In the genomic region with DNA sequence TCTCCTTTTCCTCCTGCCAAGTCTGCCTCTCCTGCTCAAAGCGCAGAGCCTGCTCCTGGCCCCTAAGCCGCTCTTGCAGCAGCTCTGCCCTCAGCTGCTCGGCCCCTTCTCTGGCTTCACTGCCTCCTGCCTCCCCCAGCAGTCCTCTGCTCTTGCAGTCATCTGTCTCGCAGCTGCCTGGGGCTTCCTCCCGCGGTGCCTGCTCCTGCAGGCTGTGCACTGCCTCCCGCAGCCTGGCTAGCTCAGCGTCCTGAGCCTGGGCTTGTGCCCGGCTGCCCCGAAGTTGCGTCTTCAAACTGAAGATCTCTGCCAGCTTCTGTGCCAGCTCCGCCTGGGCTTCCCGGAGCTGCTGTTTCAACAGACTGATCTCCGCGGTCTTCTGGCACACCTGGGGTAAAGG, we compare ENCODE assay signal across 10 mouse cellular contexts. TPM values are rescaled to one million over a fixed set of nuclear protein-coding genes. Genes with fewer than 3 reads are reported as not detected.
A peak's percentile ranks its signal among the peaks of the same experiment; 100 is the strongest.
DNase-seq lines count a peak whose midpoint lies in the region; ATAC-seq and TF ChIP-seq lines count a peak whose summit lies in the region.
"Had no signal": no experiment of that assay in that cellular context is flagged by ENCODE, and none has a peak within 500 bp of the region (broad histone marks: within the 10 kb centered on the region; RNA-seq: fewer than 3 reads in every experiment).

No protein-coding gene starts in this region.

- peaks cover 31% of the 10 kb centered on the region for H3K4me1 ChIP-seq in heart, embryonic 13.5 days
- H3K4me1 ChIP-seq in testis, adult 2 months (ENCODE audit: control insufficient read depth, insufficient read depth, low read length), result peaks cover 11% of the 10 kb centered on the region
- H3K4me1 ChIP-seq in limb, embryonic 10.5 days, result peaks cover 56% of the 10 kb centered on the region
- H3K4me1 ChIP-seq in forebrain, embryonic 11.5 days (replicated peaks; ENCODE audit: control insufficient read depth, insufficient read depth, low read length), result peaks cover 3% of the 10 kb centered on the region; the same call in 1 of the 2 replicates

- peaks cover 18% of the 10 kb centered on the region; the same call in 1 of the 2 replicates for H3K27me3 ChIP-seq in heart, embryonic 13.5 days (replicated peaks)
- H3K27me3 ChIP-seq in testis, adult 2 months (ENCODE audit: control insufficient read depth, insufficient read depth, low read length), result no peaks in the 10 kb centered on the region
- H3K27me3 ChIP-seq in limb, embryonic 10.5 days (ENCODE audit: low read depth, poor library complexity, severe bottlenecking), result no peaks in the 10 kb centered on the region
- H3K27me3 ChIP-seq in forebrain, embryonic 11.5 days (ENCODE audit: control insufficient read depth, insufficient read depth, low read length), result no peaks in the 10 kb centered on the region

- no peak for DNase-seq in heart, adult 9 months (ENCODE audit: low spot score in 2 of 2)
- DNase-seq in testis, postnatal 10 days (ENCODE audit: low spot score), result no peak
- DNase-seq in limb, embryonic 10.5 days (ENCODE audit: low spot score), result no peak
- DNase-seq in Muller cell, postnatal 12 days (ENCODE audit: inconsistent ontology term), result no peak
- no peak for DNase-seq in layer of hippocampus, adult 9-10 months (ENCODE audit: low spot score)
- no peak for DNase-seq in forebrain, embryonic 11.5 days (ENCODE audit: low spot score)

- no peak for TF ChIP-seq POLR2A in testis, adult 2 months (IDR thresholded peaks at IDR 0.05; ENCODE audit: control insufficient read depth, low read depth, low read length)

- no peak overlapping the region; the same call in 1 of the 2 replicates for H3K4me3 ChIP-seq in heart, embryonic 13.5 days
- no peak overlapping the region for H3K4me3 ChIP-seq in testis, adult 2 months (ENCODE audit: control insufficient read depth, low read depth, low read length)
- no peak overlapping the region for H3K4me3 ChIP-seq in limb, embryonic 10.5 days
- H3K4me3 ChIP-seq in forebrain, embryonic 11.5 days (ENCODE audit: low read depth, low read length), result no peak overlapping the region
- H3K4me3 ChIP-seq: erythroblast, embryonic 14.5 days had no signal

- H3K4me2 ChIP-seq in heart, embryonic 13.5 days, result peak overlapping the region; percentile 40
- no peak overlapping the region for H3K4me2 ChIP-seq in forebrain, embryonic 11.5 days (ENCODE audit: low read depth, low read length, severe bottlenecking)

- H3K9me3 ChIP-seq in heart, embryonic 13.5 days, result no peaks in the 10 kb centered on the region
- H3K9me3 ChIP-seq in limb, embryonic 10.5 days (replicated peaks), result no peaks in the 10 kb centered on the region
- no peaks in the 10 kb centered on the region for H3K9me3 ChIP-seq in forebrain, embryonic 11.5 days (ENCODE audit: control insufficient read depth, low read length)

- ATAC-seq in heart, embryonic 13.5 days (ENCODE audit: extremely low read depth, insufficient number of reproducible peaks, low FRiP score, low TSS enrichment), result no peak
- ATAC-seq in forebrain, embryonic 11.5 days (replicated peaks; ENCODE audit: low FRiP score), result no peak

- no peak overlapping the region for H3K9ac ChIP-seq in heart, embryonic 13.5 days
- no peak overlapping the region for H3K9ac ChIP-seq in forebrain, embryonic 11.5 days (ENCODE audit: low read length)
- H3K9ac ChIP-seq: liver, embryonic 14.5 days had no signal

- H3K36me3 ChIP-seq in heart, embryonic 13.5 days, result peaks cover 31% of the 10 kb centered on the region
- no peaks in the 10 kb centered on the region for H3K36me3 ChIP-seq in testis, adult 2 months (ENCODE audit: control insufficient read depth, insufficient read depth, low read length)
- H3K36me3 ChIP-seq in limb, embryonic 10.5 days, result peaks cover 50% of the 10 kb centered on the region
- H3K36me3 ChIP-seq in forebrain, embryonic 11.5 days (ENCODE audit: control insufficient read depth, insufficient read depth, low read length), result peaks cover 2% of the 10 kb centered on the region; the same call in 1 of the 2 replicates

- WGBS in heart, embryonic 13.5 days, result 37% methylated on average over 15 of the region's 15 CpGs
- WGBS in limb, embryonic 10.5 days, result 54% methylated on average over 15 of the region's 15 CpGs
- WGBS in forebrain, embryonic 11.5 days, result 49% methylated on average over 15 of the region's 15 CpGs

- no peak for TF ChIP-seq CTCF in testis, adult 2 months (IDR thresholded peaks at IDR 0.05; ENCODE audit: control insufficient read depth, insufficient read depth, insufficient replicate concordance, low read depth, low read length)

- H3K27ac ChIP-seq in heart, embryonic 13.5 days (replicated peaks), result no peak overlapping the region
- peak overlapping the region; percentile 46 for H3K27ac ChIP-seq in testis, adult 2 months (ENCODE audit: control insufficient read depth, insufficient read depth, low read depth, low read length)
- peak overlapping the region; percentile 54 for H3K27ac ChIP-seq in limb, embryonic 10.5 days
- no peak overlapping the region for H3K27ac ChIP-seq in forebrain, embryonic 11.5 days (ENCODE audit: low read depth, low read length)
- H3K27ac ChIP-seq: liver, embryonic 14.5 days had no signal

RNA-seq across cellular contexts. Expression of a gene that starts 6.9 kb away (rescaled TPM):
- 12.7 and 14.1 TPM in 2 replicates for polyA plus RNA-seq in heart, embryonic 13.5 days (2015; fragmentation: Nextera tagmentation; extraction: Ambion mirVana)
- 16.3 and 19.0 TPM in 2 replicates for polyA plus RNA-seq in testis, adult 2 months (2012; rRNA removed)
- polyA plus RNA-seq in limb, embryonic 10.5 days (2016; fragmentation: Nextera tagmentation; extraction: Ambion mirVana), result 27.9 and 34.3 TPM in 2 replicates
- 11.3 and 11.7 TPM in 2 replicates for polyA plus RNA-seq in forebrain, embryonic 11.5 days (2014; fragmentation: Nextera tagmentation; extraction: Ambion mirVana)

RNA-seq across cellular contexts. Expression of a gene that starts 7.0 kb away (rescaled TPM):
- polyA plus RNA-seq in heart, embryonic 13.5 days (2015; fragmentation: Nextera tagmentation; extraction: Ambion mirVana), result 0.86 and 0.94 TPM in 2 replicates
- 5.1 and 5.3 TPM in 2 replicates for polyA plus RNA-seq in testis, adult 2 months (2012; rRNA removed)
- 3.2 and 4.1 TPM in 2 replicates for polyA plus RNA-seq in limb, embryonic 10.5 days (2016; fragmentation: Nextera tagmentation; extraction: Ambion mirVana)
- polyA plus RNA-seq in forebrain, embryonic 11.5 days (2014; fragmentation: Nextera tagmentation; extraction: Ambion mirVana), result 0.97 and 1.1 TPM in 2 replicates
- polyA plus RNA-seq: erythroblast, embryonic 14.5 days had no signal

RNA-seq across cellular contexts. Expression of a gene that starts 8.1 kb away (rescaled TPM):
- 31.0 and 33.5 TPM in 2 replicates for polyA plus RNA-seq in heart, embryonic 13.5 days (2015; fragmentation: Nextera tagmentation; extraction: Ambion mirVana)
- polyA plus RNA-seq in testis, adult 2 months (2012; rRNA removed), result 66.5 and 73.1 TPM in 2 replicates
- 37.1 and 42.1 TPM in 2 replicates for polyA plus RNA-seq in limb, embryonic 10.5 days (2016; fragmentation: Nextera tagmentation; extraction: Ambion mirVana)
- polyA plus RNA-seq in forebrain, embryonic 11.5 days (2014; fragmentation: Nextera tagmentation; extraction: Ambion mirVana), result 40.4 and 47.8 TPM in 2 replicates

RNA-seq across cellular contexts. Expression of a gene that starts 24.2 kb away (rescaled TPM):
- 101 and 102 TPM in 2 replicates for polyA plus RNA-seq in heart, embryonic 13.5 days (2015; fragmentation: Nextera tagmentation; extraction: Ambion mirVana)
- polyA plus RNA-seq in testis, adult 2 months (2012; rRNA removed), result 32.0 and 33.5 TPM in 2 replicates
- 230 and 312 TPM in 2 replicates for polyA plus RNA-seq in limb, embryonic 10.5 days (2016; fragmentation: Nextera tagmentation; extraction: Ambion mirVana)
- 154 and 165 TPM in 2 replicates for polyA plus RNA-seq in forebrain, embryonic 11.5 days (2014; fragmentation: Nextera tagmentation; extraction: Ambion mirVana)

RNA-seq across cellular contexts. Expression of a gene that starts 37.1 kb away (rescaled TPM):
- polyA plus RNA-seq in heart, embryonic 13.5 days (2015; fragmentation: Nextera tagmentation; extraction: Ambion mirVana), result 273 and 282 TPM in 2 replicates
- polyA plus RNA-seq in testis, adult 2 months (2012; rRNA removed), result 85.0 and 97.4 TPM in 2 replicates
- 723 and 764 TPM in 2 replicates for polyA plus RNA-seq in limb, embryonic 10.5 days (2016; fragmentation: Nextera tagmentation; extraction: Ambion mirVana)
- polyA plus RNA-seq in forebrain, embryonic 11.5 days (2014; fragmentation: Nextera tagmentation; extraction: Ambion mirVana), result 830 and 925 TPM in 2 replicates

Comparison
In these comparisons a context has a peak if more than half of its experiments do, and no peak if none do; other contexts are left out.
1. H3K27ac ChIP-seq: peak in testis, adult 2 months (single experiment) and limb, embryonic 10.5 days (single experiment); none in heart, embryonic 13.5 days (single experiment) and forebrain, embryonic 11.5 days (single experiment).